Mouse (Mus musculus) lung, embryonic 14.5 days (tissue): ENCODE measurements around the gene Cox17. TPM values are rescaled to one million over a fixed set of nuclear protein-coding genes. Genes with fewer than 3 reads are reported as not detected.
A peak's percentile ranks its signal among the peaks of the same experiment; 100 is the strongest.

Experiments used
- ATAC-seq: fragments of 200-750 bp; cut with Nextera tagmentation; 2 replicates; pipeline ENCODE4 v1.8.0; 2017; ENCODE audit warnings: mild to moderate bottlenecking, moderate TSS enrichment, moderate library complexity; ENCODE audit not compliant: insufficient read depth
- DNase-seq: peaks from one replicate; pipeline ENCODE4 v3.0.0-alpha.2; 2015
- H3K27ac ChIP-seq: fragments of 300-500 bp; sonication (generic); 2 replicates; pipeline ENCODE4 v1.5.1; 2014; ENCODE audit warnings: low read depth, mild to moderate bottlenecking, moderate library complexity
- H3K27me3 ChIP-seq: fragments of 300-500 bp; sonication (generic); 2 replicates; pipeline ENCODE4 v1.6.1; 2014; ENCODE audit warnings: low read length, control low read depth; ENCODE audit not compliant: insufficient read depth
- H3K36me3 ChIP-seq: fragments of 300-500 bp; sonication (generic); 2 replicates; pipeline ENCODE4 v1.6.1; 2014; ENCODE audit warnings: control low read depth; ENCODE audit not compliant: insufficient read depth
- H3K4me1 ChIP-seq: fragments of 300-500 bp; sonication (generic); 2 replicates; pipeline ENCODE4 v1.6.1; 2014; ENCODE audit warnings: antibody characterized with exemption, control low read depth; ENCODE audit not compliant: insufficient read depth
- H3K4me2 ChIP-seq: fragments of 300-500 bp; sonication (generic); 2 replicates; pipeline ENCODE4 v1.6.1; 2014; ENCODE audit warnings: mild to moderate bottlenecking
- H3K4me3 ChIP-seq: fragments of 300-500 bp; sonication (generic); 2 replicates; pipeline ENCODE4 v1.5.1; 2014; ENCODE audit warnings: low read depth, low read length
- H3K9ac ChIP-seq: fragments of 300-500 bp; sonication (generic); 2 replicates; pipeline ENCODE4 v1.6.1; 2014
- H3K9me3 ChIP-seq: fragments of 300-500 bp; sonication (generic); 2 replicates; pipeline ENCODE4 v1.6.1; 2016; ENCODE audit warnings: low read depth, low read length, control low read depth
- CTCF ChIP-seq: IDR thresholded peaks from 2 replicates; pipeline ENCODE4 v1.5.1; 2016; ENCODE audit warnings: antibody characterized with exemption, low read depth
- WGBS: fragments of 180-500 bp; shearing (Covaris S2); extraction: QIAGEN DNeasy Blood & Tissue Kit; methylation state at CpG from one replicate; pipeline ENCODE4 v1.1.7; 2014; 5-methylcytosine and 5-hydroxymethylcytosine counted together
- polyA plus RNA-seq: library from polyadenylated mRNA; unstranded; fragments of >200 nt; fragmentation: Nextera tagmentation; extraction: Ambion mirVana; gene quantifications from 2 replicates; pipeline ENCODE4 v1.2.1, GENCODE M21; 2014

Cox17 gene
- polyA plus RNA-seq, 1 experiment from 2014 or later = 126 TPM

DNA sequence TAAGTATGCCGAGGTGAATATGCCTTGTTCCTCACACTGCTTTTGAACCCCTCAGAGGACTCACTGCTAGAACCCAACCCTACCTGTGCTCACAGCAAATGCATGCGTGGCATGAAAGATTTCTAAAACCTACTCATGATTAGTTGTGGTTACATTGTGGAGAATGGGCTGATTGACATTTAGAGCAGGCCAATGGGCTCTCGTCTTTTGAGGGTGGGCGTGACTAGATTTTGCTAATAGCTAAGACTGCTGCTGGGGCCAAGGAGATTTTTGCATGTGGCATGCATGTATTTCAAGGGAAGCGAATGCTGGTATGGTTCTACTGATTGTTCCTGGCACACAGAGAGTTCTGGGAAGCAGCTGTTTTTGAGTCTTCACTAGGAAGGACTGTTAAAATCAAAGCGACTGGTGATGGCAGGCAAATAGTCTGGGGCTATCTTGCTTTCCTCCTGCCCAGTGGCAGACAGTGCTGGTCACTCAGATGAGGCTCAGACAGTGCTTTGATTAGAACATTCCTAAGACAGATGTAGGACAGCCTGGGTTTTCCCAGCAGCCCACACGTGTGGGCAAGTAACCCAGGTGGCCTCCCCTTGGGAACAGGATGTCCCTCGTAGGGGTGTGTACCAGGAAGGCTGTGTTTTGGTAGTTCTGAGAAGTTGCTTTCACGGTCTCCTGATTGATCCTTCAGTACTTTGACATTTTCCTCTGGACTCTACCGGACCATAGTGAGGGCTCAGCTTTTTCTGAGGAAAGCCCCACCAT is 27.8 kb downstream of the Cox17 start:
- Histone ChIP-seq H3K4me1 (no peaks in the 10 kb centered on the region), H3K27me3 (no peaks in the 10 kb centered on the region), H3K36me3 (no peaks in the 10 kb centered on the region), H3K4me2 (0 out of 2 replicates have a peak overlapping the region, but pooled peaks have one; percentile 22), H3K9ac (no peak overlapping the region), H3K4me3 (no peak overlapping the region), H3K27ac (no peak overlapping the region; the same call in 1 of the 2 replicates), H3K9me3 (no peaks in the 10 kb centered on the region)
- ATAC-seq (no peak), DNase-seq (no peak)
- no peak for TF ChIP-seq CTCF
- WGBS = 76% methylated on average over 10 of the region's 10 CpGs

GRCm38 (mm10) chr16:38375182-38375581 is 28.4 kb downstream of the Cox17 start:
- 72% methylated on average over 7 of the region's 7 CpGs for WGBS
- Histone ChIP-seq H3K27me3 (no peaks in the 10 kb centered on the region), H3K9ac (no peak overlapping the region), H3K4me3 (no peak overlapping the region), H3K27ac (no peak overlapping the region), H3K4me2 (no peak overlapping the region), H3K4me1 (no peaks in the 10 kb centered on the region), H3K9me3 (no peaks in the 10 kb centered on the region), H3K36me3 (no peaks in the 10 kb centered on the region)
- no peak for TF ChIP-seq CTCF
- DNase-seq (no peak), ATAC-seq (no peak)

GRCm38 (mm10) chr16:38376163-38376840 is 29.5 kb downstream of the Cox17 start:
- H3K4me1 ChIP-seq = no peaks in the 10 kb centered on the region
- TF ChIP-seq CTCF = peak; percentile 45
- H3K27ac ChIP-seq = no peak overlapping the region
- ATAC-seq (peak; percentile 89), DNase-seq (peak; percentile 73)
- peak overlapping the region; percentile 58 for H3K4me2 ChIP-seq
- H3K9ac ChIP-seq = peak overlapping the region; percentile 43
- H3K27me3 ChIP-seq = no peaks in the 10 kb centered on the region
- 33% methylated on average over 16 of the region's 17 CpGs for WGBS
- peak overlapping the region; percentile 26 for H3K4me3 ChIP-seq
- H3K36me3 ChIP-seq = no peaks in the 10 kb centered on the region
- no peaks in the 10 kb centered on the region for H3K9me3 ChIP-seq

- H3K4me3 ChIP-seq = peak overlapping the region; percentile 26
- WGBS = 48% methylated on average over 8 of the region's 8 CpGs
- H3K27me3 ChIP-seq = no peaks in the 10 kb centered on the region
- peak overlapping the region; percentile 58 for H3K4me2 ChIP-seq
- H3K27ac ChIP-seq = no peak overlapping the region; the same call in 1 of the 2 replicates
- no peaks in the 10 kb centered on the region for H3K9me3 ChIP-seq
- no peaks in the 10 kb centered on the region for H3K4me1 ChIP-seq
- ATAC-seq (peak; percentile 40; the same call in 1 of the 2 replicates), DNase-seq (no peak)
- peak overlapping the region; percentile 43 for H3K9ac ChIP-seq
- no peak for TF ChIP-seq CTCF
- no peaks in the 10 kb centered on the region for H3K36me3 ChIP-seq
Observed at GRCm38 (mm10) chr16:38376841-38377249, 30.1 kb downstream of the Cox17 start.

DNA sequence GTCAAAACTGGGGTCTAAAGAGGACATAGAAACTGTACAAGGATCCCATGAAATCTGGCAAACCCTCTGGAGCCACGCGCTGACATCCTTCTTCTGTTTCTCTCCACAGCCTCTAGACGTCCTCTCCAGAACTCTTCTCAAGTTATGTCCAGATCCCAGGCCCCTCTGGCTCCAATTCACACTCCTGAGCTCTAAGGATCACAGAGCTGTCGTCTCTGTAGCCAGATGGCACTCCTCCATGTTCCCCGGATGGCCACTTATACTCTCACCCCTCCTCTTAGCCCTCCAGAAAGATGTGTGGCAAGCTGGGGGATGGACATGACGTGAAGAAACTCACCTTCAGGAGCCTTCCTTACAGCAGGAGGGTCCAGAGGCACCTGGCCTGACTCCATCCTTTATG is 30.8 kb downstream of the Cox17 start:
- no peak for TF ChIP-seq CTCF
- Histone ChIP-seq H3K9ac (no peak overlapping the region), H3K4me3 (no peak overlapping the region), H3K27me3 (no peaks in the 10 kb centered on the region), H3K27ac (no peak overlapping the region), H3K4me2 (no peak overlapping the region), H3K9me3 (no peaks in the 10 kb centered on the region), H3K4me1 (no peaks in the 10 kb centered on the region), H3K36me3 (no peaks in the 10 kb centered on the region)
- DNase-seq = no peak
- no peak for ATAC-seq
- WGBS = 85% methylated on average over 6 of the region's 6 CpGs

- 76% methylated on average over 6 of the region's 6 CpGs for WGBS
- Histone ChIP-seq H3K4me1 (no peaks in the 10 kb centered on the region), H3K27ac (no peak overlapping the region), H3K4me3 (no peak overlapping the region), H3K36me3 (no peaks in the 10 kb centered on the region), H3K9me3 (no peaks in the 10 kb centered on the region), H3K27me3 (no peaks in the 10 kb centered on the region), H3K4me2 (no peak overlapping the region), H3K9ac (no peak overlapping the region)
- no peak for TF ChIP-seq CTCF
- ATAC-seq (no peak), DNase-seq (no peak)
Observed at GRCm38 (mm10) chr16:38378591-38378990, 31.8 kb downstream of the Cox17 start.

- no peak for TF ChIP-seq CTCF
- Histone ChIP-seq H3K27me3 (no peaks in the 10 kb centered on the region), H3K4me2 (no peak overlapping the region), H3K27ac (no peak overlapping the region), H3K4me1 (no peaks in the 10 kb centered on the region), H3K36me3 (no peaks in the 10 kb centered on the region), H3K9ac (no peak overlapping the region), H3K4me3 (no peak overlapping the region), H3K9me3 (no peaks in the 10 kb centered on the region)
- 17% methylated on average over 6 of the region's 6 CpGs for WGBS
- ATAC-seq (no peak), DNase-seq (no peak)
Observed at GRCm38 (mm10) chr16:38379088-38379487, 32.3 kb downstream of the Cox17 start.
